Mouse (Mus musculus) layer of hippocampus, adult 2 months (tissue): ENCODE measurements around the gene Cybc1. TPM values are rescaled to one million over a fixed set of nuclear protein-coding genes. Genes with fewer than 3 reads are reported as not detected.

Source experiments
- DNase-seq, 2 experiments: peaks; one replicate each; pipeline ENCODE4 v3.0.0; 2022; ENCODE audit warnings: low spot score in 2 of 2
- H3K27ac ChIP-seq: fragments of 200-600 bp; 2 replicates; pipeline ENCODE4 v1.8.1; 2022
- H3K4me3 ChIP-seq: fragments of 200-600 bp; 2 replicates; pipeline ENCODE4 v1.8.1; 2022; ENCODE audit warnings: mild to moderate bottlenecking
- CTCF ChIP-seq: fragments of 200-600 bp; conservative IDR thresholded peaks from 2 replicates; pipeline ENCODE4 v1.8.1; 2022; ENCODE audit warnings: antibody characterized with exemption, mild to moderate bottlenecking, moderate library complexity
- total RNA-seq, 2 experiments: library from RNA; stranded (reverse); gene quantifications; 2 replicates each; pipeline ENCODE4 v1.2.3; 2021

Gene Cybc1
- total RNA-seq, 2 experiments from 2014 or later, result 20.5 to 21.4 TPM

- Histone ChIP-seq H3K27ac (no peak overlapping the region), H3K4me3 (no peak overlapping the region)
- peak in 1 of 2 experiments; percentile 50 for DNase-seq
- TF ChIP-seq CTCF, result peak; percentile 74
Measured at GRCm38 (mm10) chr11:121201436-121202198, 27.5 kb downstream of the Cybc1 start.

GRCm38 (mm10) chr11:121200781-121201180 is 28.3 kb downstream of the Cybc1 start:
- no peak overlapping the region for H3K4me3 ChIP-seq
- H3K27ac ChIP-seq, result no peak overlapping the region
- DNase-seq, result no peak
- TF ChIP-seq CTCF, result no peak

- Histone ChIP-seq H3K27ac (no peak overlapping the region), H3K4me3 (no peak overlapping the region)
- no peak for TF ChIP-seq CTCF
- DNase-seq, result no peak
Measured at GRCm38 (mm10) chr11:121199851-121200250, 29.3 kb downstream of the Cybc1 start.

- DNase-seq, result no peak
- H3K4me3 ChIP-seq, result no peak overlapping the region
- no peak for TF ChIP-seq CTCF
- H3K27ac ChIP-seq, result no peak overlapping the region
Measured at GRCm38 (mm10) chr11:121198622-121199021, 30.5 kb downstream of the Cybc1 start.

- no peak for TF ChIP-seq CTCF
Measured at GRCm38 (mm10) chr11:121193415-121193814, 35.7 kb downstream of the Cybc1 start.

GRCm38 (mm10) chr11:121192742-121193141 is 36.4 kb downstream of the Cybc1 start:
- Histone ChIP-seq H3K27ac (no peak overlapping the region), H3K4me3 (no peak overlapping the region)
- DNase-seq, result no peak
- TF ChIP-seq CTCF, result no peak

More at GRCm38 (mm10) chr11:121193415-121193814, 35.7 kb downstream of the Cybc1 start:
- no peak for DNase-seq
- H3K27ac ChIP-seq, result no peak overlapping the region
- H3K4me3 ChIP-seq, result no peak overlapping the region

- Histone ChIP-seq H3K27ac (no peak overlapping the region), H3K4me3 (no peak overlapping the region)
- no peak for TF ChIP-seq CTCF
- DNase-seq, result no peak
Measured at GRCm38 (mm10) chr11:121189681-121190080, 39.4 kb downstream of the Cybc1 start.

- Histone ChIP-seq H3K27ac (no peak overlapping the region), H3K4me3 (no peak overlapping the region)
- TF ChIP-seq CTCF, result peak; percentile 89
- DNase-seq, result peak; percentile 36 to 66
Measured at GRCm38 (mm10) chr11:121176285-121177270, 52.5 kb downstream of the Cybc1 start.

- Histone ChIP-seq H3K27ac (no peak overlapping the region), H3K4me3 (no peak overlapping the region)
- TF ChIP-seq CTCF, result no peak
- no peak for DNase-seq
Measured at GRCm38 (mm10) chr11:121174234-121174633, 54.9 kb downstream of the Cybc1 start.

GRCm38 (mm10) chr11:121173203-121173602 is 55.9 kb downstream of the Cybc1 start:
- no peak for TF ChIP-seq CTCF
- no peak for DNase-seq
- Histone ChIP-seq H3K27ac (no peak overlapping the region), H3K4me3 (no peak overlapping the region)

Other genes with a start within 250 kb of the Cybc1 start
- 100 to 1,000 TPM; 133 to 136 TPM for gene Csnk1d, start 238.0 kb downstream of the Cybc1 start, total RNA-seq
- gene Cd7, start 189.9 kb downstream of the Cybc1 start, total RNA-seq, result not detected
- gene Sectm1b, start 165.8 kb downstream of the Cybc1 start, total RNA-seq, result not detected
- gene Sectm1a, start 148.1 kb downstream of the Cybc1 start, total RNA-seq, result not detected
- gene Tex19.2, start 110.6 kb downstream of the Cybc1 start, total RNA-seq, result not detected
- not detected for gene Tex19.1, start 83.2 kb downstream of the Cybc1 start, total RNA-seq
- under 1 TPM in 1 of 2 experiments, not detected in 1; 0.27 TPM for gene Uts2r, start 69.1 kb downstream of the Cybc1 start, total RNA-seq
- 10 to 100 TPM; 19.3 to 26.3 TPM for gene Hexdc, start 24.9 kb downstream of the Cybc1 start, total RNA-seq
- gene Ogfod3, start 24.6 kb downstream of the Cybc1 start, total RNA-seq, result 1 to 10 TPM; 6.7 to 7.7 TPM
- 10 to 100 TPM; 42.4 to 48.1 TPM for gene Narf, start 7.9 kb upstream of the Cybc1 start, total RNA-seq
- gene Foxk2, start 30.7 kb upstream of the Cybc1 start, total RNA-seq, result 10 to 100 TPM; 69.1 to 76.5 TPM
- gene Wdr45b, start 125.1 kb upstream of the Cybc1 start, total RNA-seq, result 10 to 100 TPM; 71.0 to 71.5 TPM
- 10 to 100 TPM; 64.8 to 69.4 TPM for gene Rab40b, start 158.9 kb upstream of the Cybc1 start, total RNA-seq
- gene Fn3krp, start 192.1 kb upstream of the Cybc1 start, total RNA-seq, result 10 to 100 TPM; 52.9 to 55.4 TPM
- gene Fn3k, start 205.6 kb upstream of the Cybc1 start, total RNA-seq, result 10 to 100 TPM; 40.7 to 43.5 TPM
- 10 to 100 TPM; 39.5 to 40.3 TPM for gene Tbcd, start 222.6 kb upstream of the Cybc1 start, total RNA-seq